Mouse (Mus musculus): ENCODE measurements around the gene Klhl12.

Gene Klhl12

GRCm38 (mm10) chr1:134450201-134450600, 5.1 kb upstream of the Klhl12 start:
- no peak for DNase-seq (ENCODE audit: low read depth)

DNA sequence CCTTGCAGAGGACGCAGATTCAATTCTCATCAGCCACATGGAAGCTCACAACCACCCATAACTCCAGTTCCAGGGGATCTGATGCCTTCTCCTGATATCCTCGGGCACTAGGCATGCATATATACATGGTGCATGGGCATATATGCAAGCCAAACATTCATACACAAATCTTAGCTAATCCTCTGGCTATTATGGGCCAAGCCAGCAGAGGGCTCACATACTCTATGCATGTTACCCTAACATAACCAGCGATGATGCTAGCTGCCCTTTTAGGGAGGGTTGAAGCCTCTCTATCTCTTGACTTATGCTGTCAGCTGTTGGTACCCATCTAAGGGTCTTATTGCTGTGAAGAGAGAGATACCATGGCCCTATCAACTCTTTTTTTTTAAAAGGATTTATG, 4.3 kb upstream of the Klhl12 start:
- peak; percentile 60 for DNase-seq (ENCODE audit: low read depth)

GRCm38 (mm10) chr1:134456060-134456459, 729 bp downstream of the Klhl12 start:
- no peak for DNase-seq (ENCODE audit: low read depth)

DNA sequence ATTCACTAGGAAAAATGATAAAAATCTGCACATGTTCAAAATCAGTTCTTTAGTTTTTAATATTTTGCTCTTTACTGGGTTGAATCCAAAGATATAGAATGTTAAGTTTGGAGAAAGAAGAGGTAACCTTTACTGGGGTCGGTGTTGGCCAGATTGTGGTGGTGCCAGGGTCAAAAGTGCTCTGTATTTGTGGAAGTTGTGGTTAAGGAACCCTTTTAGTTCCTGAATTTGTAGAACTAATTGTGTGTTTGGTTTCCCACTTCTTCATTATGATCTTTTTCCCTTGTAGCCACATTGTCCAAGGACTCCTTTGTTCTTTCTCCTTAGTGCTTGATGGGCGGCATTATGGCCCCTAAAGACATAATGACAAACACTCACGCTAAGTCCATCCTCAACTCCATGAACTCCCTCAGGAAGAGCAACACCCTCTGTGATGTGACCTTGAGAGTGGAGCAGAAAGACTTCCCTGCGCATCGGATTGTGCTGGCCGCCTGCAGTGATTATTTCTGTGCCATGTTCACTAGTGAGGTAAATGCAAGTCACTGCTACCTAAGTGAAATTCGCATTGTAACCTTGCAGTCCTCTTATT, 2.9 kb downstream of the Klhl12 start:
- no peak for DNase-seq (ENCODE audit: low read depth)

GRCm38 (mm10) chr1:134460294-134461284, 5.3 kb downstream of the Klhl12 start:
- DNase-seq (ENCODE audit: low read depth) = peak; percentile 68

- DNase-seq (ENCODE audit: low read depth) = peak; percentile 25
These were observed 29.3 kb downstream of the Klhl12 start for GRCm38 (mm10) chr1:134484623-134485022.

DNA sequence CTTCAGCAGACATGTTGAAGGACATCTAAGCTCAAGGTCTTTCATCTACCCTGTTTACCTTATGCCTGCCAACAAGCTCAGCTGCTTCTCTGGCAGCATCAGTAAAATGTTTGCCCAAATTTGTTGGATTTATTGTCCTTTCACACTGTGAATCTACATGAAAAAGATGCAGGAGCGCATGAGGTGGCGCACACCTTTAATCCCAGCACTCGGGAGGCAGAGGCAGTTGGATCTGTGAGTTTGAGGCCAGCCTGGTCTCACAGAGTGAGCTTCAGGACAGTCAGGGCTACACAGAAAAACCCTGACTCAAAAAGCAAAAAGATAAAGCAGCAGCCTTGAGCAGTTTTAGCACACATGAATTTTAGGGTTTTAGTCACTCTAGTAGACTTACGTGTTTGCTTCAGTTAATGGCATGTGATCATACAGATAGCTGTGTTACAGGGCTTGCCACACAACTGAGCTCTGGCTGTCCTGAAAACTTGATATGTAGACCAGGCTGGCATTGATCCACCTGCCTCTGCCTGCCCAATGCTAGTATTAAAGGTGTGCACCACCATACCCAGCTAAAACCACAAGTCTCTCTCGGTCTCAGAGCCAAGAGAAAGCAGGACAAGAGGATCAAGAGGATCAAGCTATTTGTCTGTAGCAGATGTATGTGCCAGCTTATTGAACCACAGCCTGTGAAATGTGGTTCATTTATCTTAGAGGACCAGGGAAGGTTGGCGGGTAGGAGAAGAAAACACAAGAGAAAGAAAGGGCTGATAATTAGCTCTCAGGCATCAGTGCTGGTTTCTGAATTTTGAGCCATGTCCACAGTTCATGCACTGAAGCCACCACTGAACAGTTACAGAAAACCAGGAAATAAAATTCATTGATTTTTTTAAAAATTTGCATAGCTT, 35.8 kb downstream of the Klhl12 start:
- peak; percentile 63 for DNase-seq (ENCODE audit: low read depth)

DNA sequence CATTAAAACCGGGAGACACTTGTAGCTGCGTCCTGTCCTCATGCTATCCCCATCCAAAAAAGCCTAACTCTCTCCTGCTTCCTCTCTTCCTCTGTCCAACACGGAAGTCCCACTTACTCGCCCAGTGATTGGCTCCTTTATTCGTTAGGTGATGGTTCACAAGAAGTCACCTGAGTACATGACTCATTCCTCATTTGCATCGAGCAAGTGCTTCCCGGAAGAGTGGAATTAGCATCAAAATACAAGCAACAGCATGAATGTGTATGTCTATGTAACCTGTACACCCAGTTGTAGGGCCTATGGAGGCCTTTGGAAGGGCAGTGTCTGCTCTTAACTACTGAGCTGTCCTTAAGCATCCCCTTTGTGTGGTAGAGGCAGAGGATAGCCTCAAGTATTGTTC, 36.9 kb downstream of the Klhl12 start:
- DNase-seq (ENCODE audit: low read depth) = no peak

GRCm38 (mm10) chr1:134493496-134493895, 38.2 kb downstream of the Klhl12 start:
- DNase-seq (ENCODE audit: low read depth) = peak; percentile 13

GRCm38 (mm10) chr1:134493956-134494355, 38.6 kb downstream of the Klhl12 start:
- DNase-seq (ENCODE audit: low read depth) = peak; percentile 11

DNA sequence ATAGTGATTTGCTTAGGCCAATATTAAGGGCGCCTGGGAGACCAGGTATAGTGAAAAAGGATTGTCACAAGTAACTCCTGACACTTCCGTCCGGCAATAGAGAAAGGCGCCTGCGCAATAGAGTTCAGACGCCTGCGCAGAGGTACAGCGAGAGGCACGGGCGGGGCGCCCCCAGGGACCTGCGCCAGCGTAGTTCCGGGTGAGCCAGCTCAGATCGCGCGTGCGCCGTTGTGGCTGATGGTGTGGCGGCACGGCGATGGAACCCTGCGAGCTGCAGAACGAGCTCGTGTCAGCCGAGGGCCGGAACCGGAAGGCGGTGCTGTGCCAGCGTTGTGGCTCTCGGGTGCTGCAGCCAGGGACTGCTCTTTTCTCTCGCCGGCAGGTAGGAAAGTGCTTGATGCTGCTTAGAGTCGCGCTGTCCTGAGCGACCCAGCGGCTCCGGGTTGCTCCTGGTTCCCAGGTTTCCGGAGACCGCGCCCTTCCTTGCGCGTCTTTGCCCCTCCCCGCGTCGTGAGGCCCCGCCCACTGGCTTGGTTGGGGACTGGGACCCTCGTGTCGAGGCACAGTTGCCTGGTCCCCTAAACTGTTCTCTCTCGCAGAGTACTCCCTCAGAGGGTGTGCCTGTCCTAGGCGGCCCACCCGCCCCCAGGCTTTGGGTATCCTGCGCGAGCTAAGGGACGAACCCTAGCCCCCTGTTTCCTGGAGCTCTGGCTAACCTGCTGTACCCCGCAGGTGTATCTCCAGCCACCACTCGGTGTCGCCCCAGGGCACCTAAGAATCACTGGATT, 39.3 kb downstream of the Klhl12 start, which contains the start of gene Rabif:
Rabif (plus strand) TSS at position 221 of the 788 bp plus-strand sequence.
- DNase-seq (ENCODE audit: low read depth) = peak; percentile 94

- DNase-seq (ENCODE audit: low read depth) = no peak
These were observed 39.8 kb downstream of the Klhl12 start for GRCm38 (mm10) chr1:134495216-134495539.

GRCm38 (mm10) chr1:134495991-134496390, 40.7 kb downstream of the Klhl12 start:
- DNase-seq (ENCODE audit: low read depth) = no peak

- no peak for DNase-seq (ENCODE audit: low read depth)
These were observed 45.6 kb downstream of the Klhl12 start for GRCm38 (mm10) chr1:134500916-134501315.

GRCm38 (mm10) chr1:134506201-134506600, 50.9 kb downstream of the Klhl12 start:
- DNase-seq (ENCODE audit: low read depth) = no peak

GRCm38 (mm10) chr1:134510018-134510417, 54.7 kb downstream of the Klhl12 start:
- no peak for DNase-seq (ENCODE audit: low read depth)

- no peak for DNase-seq (ENCODE audit: low read depth)
These were observed 56.9 kb downstream of the Klhl12 start for GRCm38 (mm10) chr1:134512183-134512582.

GRCm38 (mm10) chr1:134512584-134512983, 57.3 kb downstream of the Klhl12 start:
- DNase-seq (ENCODE audit: low read depth) = no peak

DNA sequence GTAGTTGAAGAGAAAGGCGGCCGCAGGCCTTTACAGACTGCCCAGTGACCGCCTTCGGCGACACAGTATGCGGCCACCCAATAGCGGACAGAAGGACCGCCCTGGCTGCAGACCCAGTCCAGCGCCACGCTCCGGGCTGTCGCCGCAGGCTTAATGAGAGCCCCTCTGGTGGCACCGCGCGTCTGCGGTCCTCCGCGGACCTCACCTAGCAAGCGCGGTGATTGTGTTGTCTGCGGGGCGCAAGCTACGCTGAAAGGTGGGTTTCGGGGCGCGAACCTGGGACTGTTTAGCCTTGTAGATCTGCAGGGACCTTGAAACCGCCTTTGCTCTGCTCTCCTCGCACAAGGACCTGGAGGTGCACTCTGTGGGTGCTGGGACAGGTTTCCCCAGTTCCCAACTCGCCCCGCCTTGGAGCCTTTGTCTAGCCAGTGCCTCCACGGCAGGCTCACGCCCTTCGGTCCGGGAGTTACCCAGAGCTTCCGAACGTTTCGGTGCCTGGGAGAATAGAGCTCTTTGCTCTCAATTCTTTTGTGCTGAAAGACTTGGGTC, 58.1 kb downstream of the Klhl12 start:
- DNase-seq (ENCODE audit: low read depth) = no peak

DNA sequence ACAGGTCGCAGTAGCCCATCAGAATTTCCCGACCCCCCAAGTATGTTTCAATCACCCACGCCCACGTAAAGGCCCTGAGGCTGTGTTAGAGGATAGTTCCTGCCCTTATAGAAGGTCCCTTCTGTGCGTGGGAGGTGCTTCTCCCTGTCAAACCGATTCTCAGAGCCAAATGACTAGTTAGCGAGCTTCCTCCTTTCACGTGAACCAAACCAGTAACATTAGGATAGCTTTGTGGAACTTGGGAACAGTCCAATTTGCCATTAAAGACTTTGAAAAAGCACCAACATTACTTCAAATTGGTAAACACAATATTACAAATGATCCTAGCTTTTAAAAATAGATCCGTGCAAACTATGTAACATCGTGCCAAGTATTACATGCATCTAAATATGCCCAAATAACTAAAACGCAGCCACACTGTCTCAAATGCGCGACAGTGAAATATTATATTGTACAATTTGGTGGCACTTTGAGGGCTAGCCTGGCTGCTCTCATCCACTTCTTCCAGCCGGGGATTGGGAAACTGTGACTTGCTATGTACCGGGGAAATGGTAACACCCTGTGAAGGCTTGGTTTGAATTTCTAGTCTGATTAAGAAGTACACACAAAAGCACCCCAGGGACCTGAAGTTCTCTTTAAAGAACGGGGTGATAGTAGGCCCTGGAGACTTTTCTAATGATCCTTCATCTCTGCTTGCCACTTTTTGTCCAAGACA, 58.7 kb downstream of the Klhl12 start:
- no peak for DNase-seq (ENCODE audit: low read depth)
